Mouse (Mus musculus) megakaryocyte, embryonic 14.5 days (primary cell): ENCODE data around the gene Smarca2. TPM values are rescaled to one million over a fixed set of nuclear protein-coding genes. Genes with fewer than 3 reads are reported as not detected.

Source experiments
- H3K27me3 ChIP-seq: replicated peaks from 2 replicates; pipeline ENCODE3; 2012; ENCODE audit warnings: inconsistent platforms
- H3K36me3 ChIP-seq: replicated peaks from 2 replicates; pipeline ENCODE3; 2012; ENCODE audit warnings: low read length, inconsistent platforms, mixed read lengths
- H3K4me1 ChIP-seq: 2 replicates; pipeline ENCODE4 v1.6.1; 2012; ENCODE audit warnings: inconsistent platforms
- H3K4me3 ChIP-seq: replicated peaks from 2 replicates; pipeline ENCODE3; 2012; ENCODE audit warnings: moderate library complexity, mild to moderate bottlenecking, inconsistent platforms
- H3K9me3 ChIP-seq: 2 replicates; pipeline ENCODE4 v1.6.1; 2012; ENCODE audit warnings: inconsistent platforms
- FLI1 ChIP-seq: IDR thresholded peaks from 2 replicates; pipeline ENCODE4 v1.6.1; 2012; ENCODE audit warnings: low read length, inconsistent platforms, mixed read lengths
- GATA1 ChIP-seq: IDR thresholded peaks from 3 replicates; pipeline ENCODE4 v1.6.1; 2012; ENCODE audit warnings: mixed read lengths, low read length, inconsistent platforms, borderline replicate concordance
- polyA plus RNA-seq: library from polyadenylated mRNA; stranded (reverse); fragments of >175 nt; gene quantifications from 2 replicates; pipeline ENCODE4 v1.2.3, GENCODE M21; 2012; ENCODE audit warnings: low replicate concordance; ENCODE audit not compliant: insufficient read depth

Gene Smarca2
- polyA plus RNA-seq, 1 experiment, result 16.0 TPM

DNA sequence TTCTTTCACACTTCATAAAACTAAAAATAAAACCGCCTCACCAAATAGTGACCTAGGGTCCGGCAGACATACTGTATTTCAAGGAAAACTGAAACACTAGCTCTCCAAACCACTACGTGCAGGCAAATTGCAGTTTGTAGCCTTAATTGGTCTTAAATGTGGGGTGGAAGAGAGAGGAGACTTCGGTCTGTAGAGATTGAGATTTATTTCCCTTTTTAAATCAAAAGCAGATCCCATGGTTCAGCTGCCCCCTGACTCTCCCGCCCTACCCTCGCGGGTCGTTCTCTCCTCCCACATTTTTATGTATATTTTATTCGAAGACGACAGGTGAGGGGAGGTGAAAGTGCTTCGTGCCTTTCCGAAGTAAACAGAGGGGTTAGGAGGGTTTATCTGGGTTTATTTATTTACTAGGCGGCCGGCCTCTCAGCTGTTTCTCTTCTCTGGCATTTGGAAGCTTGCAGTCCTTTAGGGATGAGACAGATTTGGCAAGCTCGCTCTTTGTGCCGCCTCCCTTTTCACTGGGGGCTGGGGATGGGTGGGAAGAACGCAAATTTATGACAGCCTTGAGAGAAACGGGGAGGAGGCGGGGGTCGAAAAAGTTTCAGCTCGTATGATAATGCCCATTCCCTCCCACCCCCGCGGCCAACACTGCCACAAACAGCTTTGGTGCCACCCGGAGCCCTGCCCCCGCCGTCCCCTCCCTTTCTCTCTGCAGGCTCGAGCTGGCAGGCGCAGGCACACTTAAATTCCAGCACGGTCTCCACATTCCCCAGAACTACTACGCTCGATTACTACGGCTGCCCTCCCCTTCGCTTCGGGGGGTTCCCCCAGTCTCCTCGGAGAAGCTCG, 720 bp upstream of the Smarca2 start:
- Histone ChIP-seq H3K36me3 (no peaks in the 10 kb centered on the region), H3K4me3 (peak overlapping the region; percentile 92), H3K4me1 (peaks cover 36% of the 10 kb centered on the region), H3K9me3 (no peaks in the 10 kb centered on the region), H3K27me3 (peaks cover 20% of the 10 kb centered on the region)
- TF ChIP-seq FLI1, result no peak
- no peak for TF ChIP-seq GATA1

GRCm38 (mm10) chr19:26605438-26606320, 829 bp downstream of the Smarca2 start:
- TF ChIP-seq FLI1 (no peak), GATA1 (no peak)
- peaks cover 14% of the 10 kb centered on the region for H3K27me3 ChIP-seq
- H3K36me3 ChIP-seq, result no peaks in the 10 kb centered on the region
- H3K9me3 ChIP-seq, result no peaks in the 10 kb centered on the region
- H3K4me1 ChIP-seq, result peaks cover 45% of the 10 kb centered on the region
- H3K4me3 ChIP-seq, result peak overlapping the region; percentile 92

- Histone ChIP-seq H3K4me1 (peaks cover 46% of the 10 kb centered on the region), H3K4me3 (peak overlapping the region; percentile 92), H3K9me3 (no peaks in the 10 kb centered on the region), H3K36me3 (no peaks in the 10 kb centered on the region), H3K27me3 (peaks cover 10% of the 10 kb centered on the region)
- no peak for TF ChIP-seq FLI1
- no peak for TF ChIP-seq GATA1
These were observed 1.7 kb downstream of the Smarca2 start for GRCm38 (mm10) chr19:26606321-26607155.

GRCm38 (mm10) chr19:26607156-26607536, 2.3 kb downstream of the Smarca2 start:
- TF ChIP-seq FLI1 (no peak), GATA1 (no peak)

GRCm38 (mm10) chr19:26607551-26608433, 2.9 kb downstream of the Smarca2 start:
- Histone ChIP-seq H3K27me3 (peaks cover 4% of the 10 kb centered on the region), H3K4me1 (peaks cover 48% of the 10 kb centered on the region), H3K9me3 (no peaks in the 10 kb centered on the region), H3K36me3 (no peaks in the 10 kb centered on the region), H3K4me3 (peak overlapping the region; percentile 92)
- TF ChIP-seq GATA1 (no peak), FLI1 (no peak)

More at GRCm38 (mm10) chr19:26607156-26607536, 2.3 kb downstream of the Smarca2 start:
- peaks cover 5% of the 10 kb centered on the region for H3K27me3 ChIP-seq
- H3K9me3 ChIP-seq, result no peaks in the 10 kb centered on the region
- no peaks in the 10 kb centered on the region for H3K36me3 ChIP-seq
- peaks cover 44% of the 10 kb centered on the region for H3K4me1 ChIP-seq
- peak overlapping the region; percentile 92 for H3K4me3 ChIP-seq

- H3K9me3 ChIP-seq, result no peaks in the 10 kb centered on the region
- H3K36me3 ChIP-seq, result no peaks in the 10 kb centered on the region
- H3K4me3 ChIP-seq, result peak overlapping the region; percentile 92
- no peak for TF ChIP-seq FLI1
- no peak for TF ChIP-seq GATA1
- peaks cover 52% of the 10 kb centered on the region for H3K4me1 ChIP-seq
- H3K27me3 ChIP-seq, result peaks cover 2% of the 10 kb centered on the region
These were observed 3.6 kb downstream of the Smarca2 start for GRCm38 (mm10) chr19:26608434-26608812.

DNA sequence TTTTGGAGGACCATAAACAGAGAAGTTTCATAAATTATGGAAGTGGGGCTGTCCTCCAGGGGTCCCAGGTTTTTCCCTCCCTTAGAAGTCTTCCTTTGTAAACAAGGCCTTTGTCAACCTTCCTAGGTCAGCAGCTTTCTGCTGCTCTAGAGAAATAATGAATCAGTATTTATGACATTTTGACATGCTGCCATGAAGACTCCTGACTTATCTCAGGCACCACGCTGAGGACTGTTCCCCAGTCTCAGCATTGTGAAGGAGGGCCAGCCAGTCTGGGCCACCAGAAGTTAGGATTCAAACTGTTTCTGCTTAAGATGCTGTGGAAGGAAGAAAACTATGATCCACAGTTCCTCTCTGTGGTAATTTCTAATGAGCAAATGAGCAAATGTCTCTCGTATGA, 4.8 kb downstream of the Smarca2 start:
- H3K9me3 ChIP-seq, result no peaks in the 10 kb centered on the region
- no peak overlapping the region for H3K4me3 ChIP-seq
- TF ChIP-seq FLI1, result no peak
- no peak for TF ChIP-seq GATA1

GRCm38 (mm10) chr19:26612995-26613394, 8.1 kb downstream of the Smarca2 start:
- peak overlapping the region; percentile 51 for H3K4me3 ChIP-seq
- H3K36me3 ChIP-seq, result peaks cover 18% of the 10 kb centered on the region

More for the DNA sequence above, 4.8 kb downstream of the Smarca2 start:
- H3K4me1 ChIP-seq, result peaks cover 55% of the 10 kb centered on the region
- no peaks in the 10 kb centered on the region for H3K27me3 ChIP-seq
- H3K36me3 ChIP-seq, result peaks cover 2% of the 10 kb centered on the region

DNA sequence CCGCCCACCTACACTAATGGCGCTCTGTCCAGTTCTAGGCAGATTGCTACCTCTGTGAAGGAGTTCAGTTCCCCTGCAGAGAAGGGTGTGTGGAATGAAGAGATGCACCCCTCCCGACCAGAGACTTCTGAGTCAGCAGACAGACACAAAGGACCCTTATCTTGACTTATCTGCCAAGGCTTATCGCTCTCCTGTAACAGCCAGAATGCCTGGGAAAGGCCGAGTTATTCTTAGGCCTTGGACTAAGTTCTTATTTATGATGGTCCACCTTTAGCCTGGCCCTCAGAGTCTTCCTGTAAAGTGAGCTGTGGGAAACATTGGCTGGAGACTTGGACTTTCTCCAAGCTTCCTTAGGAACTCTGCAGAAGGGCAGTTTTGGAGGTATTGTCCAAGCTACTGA, 8.8 kb downstream of the Smarca2 start:
- H3K27me3 ChIP-seq, result no peaks in the 10 kb centered on the region
- peaks cover 73% of the 10 kb centered on the region for H3K4me1 ChIP-seq
- peaks cover 21% of the 10 kb centered on the region for H3K36me3 ChIP-seq
- H3K4me3 ChIP-seq, result peak overlapping the region; percentile 60
- TF ChIP-seq GATA1 (no peak), FLI1 (no peak)
- no peaks in the 10 kb centered on the region for H3K9me3 ChIP-seq

More at GRCm38 (mm10) chr19:26612995-26613394, 8.1 kb downstream of the Smarca2 start:
- H3K4me1 ChIP-seq, result peaks cover 73% of the 10 kb centered on the region
- H3K9me3 ChIP-seq, result no peaks in the 10 kb centered on the region
- no peaks in the 10 kb centered on the region for H3K27me3 ChIP-seq
- no peak for TF ChIP-seq GATA1
- no peak for TF ChIP-seq FLI1
